Mouse (Mus musculus): ENCODE results near the gene Ccdc172. TPM values are rescaled to one million over a fixed set of nuclear protein-coding genes. Genes with fewer than 3 reads are reported as not detected.

Ccdc172 gene
- polyA plus RNA-seq, 1 experiment: not detected

DNA sequence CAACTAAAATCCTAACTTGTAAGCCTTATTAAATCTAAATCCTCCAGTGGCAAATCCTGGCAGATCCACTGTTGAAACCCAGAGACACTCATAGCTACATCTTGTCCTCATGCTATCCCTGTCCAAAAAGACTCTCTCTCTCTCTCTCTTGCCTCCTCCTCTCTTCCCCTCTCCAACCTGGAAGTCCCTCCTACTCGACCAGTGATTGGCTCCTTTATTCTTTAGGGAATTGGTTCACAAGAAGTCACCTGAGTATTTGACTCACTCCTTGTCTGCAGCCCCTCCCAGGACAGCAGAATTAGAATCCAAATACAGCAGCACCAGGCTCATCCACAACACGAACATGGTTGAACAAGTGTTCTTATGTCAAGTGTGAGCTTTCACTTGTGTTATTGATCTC, 74.3 kb downstream of the Ccdc172 start:
- TF ChIP-seq CTCF (IDR thresholded peaks at IDR 0.05; ENCODE audit: extremely low read depth, insufficient read depth, insufficient read length, insufficient replicate concordance) (no peak), POLR2A (IDR thresholded peaks at IDR 0.05; ENCODE audit: low read depth, low read length) (no peak)
- 82% methylated on average over 2 of the region's 2 CpGs for WGBS
- no peak overlapping the region for H3K4me3 ChIP-seq (ENCODE audit: extremely low read depth, insufficient read depth, insufficient read length)
- H3K27ac ChIP-seq (ENCODE audit: insufficient read depth, low read length): no peak overlapping the region
- H3K27me3 ChIP-seq (ENCODE audit: control insufficient read depth, insufficient read depth, low read length): no peaks in the 10 kb centered on the region
- H3K4me1 ChIP-seq (ENCODE audit: control insufficient read depth, insufficient read depth, insufficient read length): no peaks in the 10 kb centered on the region
- DNase-seq (ENCODE audit: low read depth in 1 of 2, low spot score in 2 of 2): no peak
- no peaks in the 10 kb centered on the region for H3K36me3 ChIP-seq (ENCODE audit: control insufficient read depth, insufficient read depth, low read length)

DNA sequence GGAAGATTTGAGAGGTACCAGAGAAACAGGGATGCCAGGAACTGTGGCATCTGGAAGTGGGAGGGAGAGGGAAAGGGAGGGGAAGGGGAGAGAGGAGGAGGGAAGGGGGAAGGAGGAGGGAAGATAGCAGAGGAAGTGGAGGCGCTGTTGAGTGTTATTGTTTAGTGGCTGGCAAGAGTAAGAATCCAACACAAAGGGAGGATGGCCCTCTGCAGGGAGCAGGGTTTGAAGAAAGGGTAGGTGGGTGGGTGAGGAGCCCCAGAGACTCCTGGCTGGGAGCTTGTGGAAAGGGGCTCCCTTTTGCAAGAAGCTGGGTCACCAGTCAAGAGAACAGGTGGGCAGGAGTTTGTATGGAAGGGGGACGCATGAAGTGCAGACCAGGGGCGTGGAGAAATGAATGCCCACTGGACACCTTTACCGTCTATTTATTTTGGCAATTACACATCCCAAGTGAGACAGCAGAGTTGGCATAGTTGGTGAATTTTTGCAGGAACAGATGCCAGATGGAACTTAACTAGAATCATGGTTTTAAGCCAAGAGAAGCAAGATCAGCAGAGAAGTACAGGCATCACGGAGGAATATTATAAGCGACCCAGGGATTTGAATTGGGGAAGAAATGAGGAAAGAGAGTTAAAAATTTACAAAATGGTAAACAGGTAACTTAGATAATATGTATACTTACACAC, 78.6 kb downstream of the Ccdc172 start:
- no peak for DNase-seq (ENCODE audit: low read depth in 1 of 2, low spot score in 2 of 2)
- no peak overlapping the region for H3K4me3 ChIP-seq (ENCODE audit: extremely low read depth, insufficient read depth, insufficient read length)
- H3K4me1 ChIP-seq (ENCODE audit: control insufficient read depth, insufficient read depth, insufficient read length): no peaks in the 10 kb centered on the region
- no peak overlapping the region for H3K27ac ChIP-seq (ENCODE audit: insufficient read depth, low read length)
- WGBS: 83% methylated on average over 6 of the region's 6 CpGs
- H3K36me3 ChIP-seq (ENCODE audit: control insufficient read depth, insufficient read depth, low read length): no peaks in the 10 kb centered on the region
- TF ChIP-seq CTCF (IDR thresholded peaks at IDR 0.05; ENCODE audit: extremely low read depth, insufficient read depth, insufficient read length, insufficient replicate concordance) (no peak), POLR2A (IDR thresholded peaks at IDR 0.05; ENCODE audit: low read depth, low read length) (no peak)
- H3K27me3 ChIP-seq (ENCODE audit: control insufficient read depth, insufficient read depth, low read length): no peaks in the 10 kb centered on the region

DNA sequence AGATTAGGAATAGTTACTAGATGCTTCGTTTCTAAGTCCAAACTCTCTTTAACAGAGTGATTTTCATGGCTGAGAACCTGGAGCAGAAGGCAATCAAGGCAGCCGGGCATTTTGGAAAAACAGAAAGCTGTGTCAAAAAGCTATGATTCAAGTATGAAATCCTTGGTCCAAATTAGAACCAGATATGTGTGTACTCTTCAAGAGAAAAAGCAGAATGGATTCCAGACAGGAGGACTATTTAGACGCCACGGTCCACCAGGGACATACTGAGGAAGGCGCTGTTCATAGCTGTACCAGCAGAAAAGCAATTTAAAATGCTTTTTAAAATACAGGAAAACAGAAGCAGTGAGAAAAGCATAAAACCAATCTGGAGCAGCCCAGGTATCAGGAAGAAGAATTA, 88.6 kb downstream of the Ccdc172 start:
- WGBS: 87% methylated on average over 5 of the region's 5 CpGs
- no peaks in the 10 kb centered on the region for H3K4me1 ChIP-seq (ENCODE audit: control insufficient read depth, insufficient read depth, insufficient read length)
- H3K27ac ChIP-seq (ENCODE audit: insufficient read depth, low read length): no peak overlapping the region
- TF ChIP-seq POLR2A (IDR thresholded peaks at IDR 0.05; ENCODE audit: low read depth, low read length) (no peak), CTCF (IDR thresholded peaks at IDR 0.05; ENCODE audit: extremely low read depth, insufficient read depth, insufficient read length, insufficient replicate concordance) (no peak)
- H3K4me3 ChIP-seq (ENCODE audit: extremely low read depth, insufficient read depth, insufficient read length): no peak overlapping the region
- H3K36me3 ChIP-seq (ENCODE audit: control insufficient read depth, insufficient read depth, low read length): no peaks in the 10 kb centered on the region
- DNase-seq (ENCODE audit: low read depth in 1 of 2, low spot score in 2 of 2): no peak
- H3K27me3 ChIP-seq (ENCODE audit: control insufficient read depth, insufficient read depth, low read length): no peaks in the 10 kb centered on the region

Other genes starting within 250 kb of the Ccdc172 start
- 0.09 and 0.82 TPM in 2 replicates for gene Gfra1, start 56.1 kb upstream of the Ccdc172 start, polyA plus RNA-seq (2012; rRNA removed)
- gene Pnlip, start 140.5 kb downstream of the Ccdc172 start, polyA plus RNA-seq (2012; rRNA removed): 2,694 and 3,775 TPM in 2 replicates
- 311 and 493 TPM in 2 replicates for gene Pnliprp1, start 216.9 kb downstream of the Ccdc172 start, polyA plus RNA-seq (2012; rRNA removed)
- gene Pnliprp2, start 247.7 kb downstream of the Ccdc172 start, polyA plus RNA-seq (2012; rRNA removed): 57.0 and 62.1 TPM in 2 replicates

Measured in spleen, adult 2 months (tissue).